Mouse (Mus musculus) CH12.LX (cell line): Measurements from ENCODE around the gene Vil1. TPM values are rescaled to one million over a fixed set of nuclear protein-coding genes. Genes with fewer than 3 reads are reported as not detected.

Experiments used
- DNase-seq: peaks from one replicate; pipeline ENCODE4 v3.0.0-alpha.2; 2013; ENCODE audit errors: extremely low read depth
- H3K27ac ChIP-seq: 2 replicates; pipeline ENCODE4 v1.5.1; 2012; ENCODE audit warnings: low read depth, mild to moderate bottlenecking, control low read depth, moderate library complexity; ENCODE audit not compliant: insufficient read depth
- H3K27me3 ChIP-seq: replicated peaks from 2 replicates; pipeline ENCODE3; 2012; ENCODE audit warnings: inconsistent platforms
- H3K36me3 ChIP-seq, 2 experiments: replicated peaks in 1 of 2; 2 replicates each; pipeline versions ENCODE3 to v1.6.1; 2012; ENCODE audit warnings: inconsistent platforms in 1 of 2, low read length in 1 of 2, mild to moderate bottlenecking in 1 of 2, mixed read lengths in 1 of 2, moderate library complexity in 1 of 2; ENCODE audit not compliant: control insufficient read depth in 1 of 2, insufficient read depth in 1 of 2
- H3K4me1 ChIP-seq, 2 experiments: 2 replicates each; pipeline ENCODE4 v1.6.1; 2012; ENCODE audit warnings: inconsistent platforms in 1 of 2, moderate library complexity in 1 of 2; ENCODE audit not compliant: insufficient read depth in 2 of 2, control insufficient read depth in 1 of 2
- H3K4me2 ChIP-seq: 2 replicates; pipeline ENCODE4 v1.6.1; 2012; ENCODE audit warnings: low read depth, mild to moderate bottlenecking, control low read depth; ENCODE audit not compliant: poor library complexity, insufficient read depth, severe bottlenecking
- H3K4me3 ChIP-seq, 3 experiments: fragments of 150-350 bp in 1 of 3; sonication (generic) in 1 of 3; replicated peaks in 1 of 3; 2 replicates each; pipeline versions ENCODE3 to v1.5.1; 2011 to 2012; ENCODE audit warnings: low read depth in 2 of 3, low read length in 2 of 3, mild to moderate bottlenecking in 2 of 3, moderate library complexity in 2 of 3, control low read depth in 1 of 3, improper control_type of control experiment in 1 of 3, inconsistent platforms in 1 of 3, mixed read lengths in 1 of 3; ENCODE audit not compliant: poor library complexity in 1 of 3
- H3K79me2 ChIP-seq: replicated peaks from 2 replicates; pipeline ENCODE4 v1.6.1; 2012; ENCODE audit warnings: mild to moderate bottlenecking, moderate library complexity; ENCODE audit not compliant: control insufficient read depth, poor library complexity, insufficient read depth, severe bottlenecking; ENCODE audit errors: extremely low read depth
- H3K9ac ChIP-seq: 2 replicates; pipeline ENCODE4 v1.6.1; 2012; ENCODE audit warnings: low read depth, mild to moderate bottlenecking, control low read depth, moderate library complexity; ENCODE audit not compliant: insufficient read depth
- H3K9me3 ChIP-seq: replicated peaks from 2 replicates; pipeline ENCODE3; 2012; ENCODE audit warnings: low read length, inconsistent platforms, mixed read lengths
- BHLHE40 ChIP-seq: IDR thresholded peaks from 2 replicates; pipeline ENCODE4 v1.6.1; 2011; ENCODE audit warnings: mild to moderate bottlenecking, low read depth, low read length, improper control_type of control experiment
- CHD1 ChIP-seq: IDR thresholded peaks from 2 replicates; pipeline ENCODE4 v1.6.1; 2012; ENCODE audit warnings: low read depth, low read length, improper control_type of control experiment, inconsistent platforms
- CTCF ChIP-seq, 2 experiments: IDR thresholded peaks in 1 of 2; conservative IDR thresholded peaks in 1 of 2; 2 replicates each; pipeline ENCODE4 v1.5.1; 2011 to 2012; ENCODE audit warnings: low read depth in 2 of 2, low read length in 2 of 2, improper control_type of control experiment in 1 of 2, inconsistent platforms in 1 of 2, mild to moderate bottlenecking in 1 of 2, moderate library complexity in 1 of 2
- E2F4 ChIP-seq: IDR thresholded peaks from 2 replicates; pipeline ENCODE4 v1.6.1; 2011; ENCODE audit warnings: low read depth, low read length, improper control_type of control experiment; ENCODE audit not compliant: insufficient replicate concordance
- ELF1 ChIP-seq: IDR thresholded peaks from 2 replicates; pipeline ENCODE4 v1.6.1; 2014; ENCODE audit warnings: low read depth, mild to moderate bottlenecking, inconsistent platforms, low read length, improper control_type of control experiment
- EP300 ChIP-seq: IDR thresholded peaks from 2 replicates; pipeline ENCODE4 v1.6.1; 2011; ENCODE audit warnings: low read length, improper control_type of control experiment
- ETS1 ChIP-seq: conservative IDR thresholded peaks from 2 replicates; pipeline ENCODE4 v1.6.1; 2012; ENCODE audit warnings: low read depth, mild to moderate bottlenecking, inconsistent platforms, low read length, improper control_type of control experiment, moderate library complexity
- GABPA ChIP-seq: IDR thresholded peaks from 2 replicates; pipeline ENCODE4 v1.6.1; 2012; ENCODE audit warnings: low read depth, low read length, improper control_type of control experiment, inconsistent platforms; ENCODE audit not compliant: insufficient replicate concordance
- HCFC1 ChIP-seq: IDR thresholded peaks from 2 replicates; pipeline ENCODE4 v1.6.1; 2012; ENCODE audit warnings: low read depth, mild to moderate bottlenecking, inconsistent platforms, low read length, improper control_type of control experiment
- IRF4 ChIP-seq: IDR thresholded peaks from 2 replicates; pipeline ENCODE4 v1.6.1; 2014; ENCODE audit warnings: low read depth, mild to moderate bottlenecking, inconsistent platforms, low read length, improper control_type of control experiment
- JUN ChIP-seq: IDR thresholded peaks from 2 replicates; pipeline ENCODE4 v1.6.1; 2011; ENCODE audit warnings: low read depth, mild to moderate bottlenecking, low read length, improper control_type of control experiment, moderate library complexity; ENCODE audit not compliant: insufficient read depth
- JUND ChIP-seq: conservative IDR thresholded peaks from 2 replicates; pipeline ENCODE4 v1.6.1; 2011; ENCODE audit warnings: low read depth, low read length, improper control_type of control experiment
- KAT2A ChIP-seq: IDR thresholded peaks from 2 replicates; pipeline ENCODE4 v1.6.1; 2012; ENCODE audit warnings: low read length, improper control_type of control experiment, inconsistent platforms; ENCODE audit not compliant: insufficient replicate concordance
- MAFK ChIP-seq: IDR thresholded peaks from 2 replicates; pipeline ENCODE4 v1.6.1; 2011; ENCODE audit warnings: low read length, improper control_type of control experiment; ENCODE audit not compliant: insufficient replicate concordance
- MAX ChIP-seq: IDR thresholded peaks from 2 replicates; pipeline ENCODE4 v1.6.1; 2011; ENCODE audit warnings: low read length, improper control_type of control experiment
- MAZ ChIP-seq: IDR thresholded peaks from 2 replicates; pipeline ENCODE4 v1.6.1; 2012; ENCODE audit warnings: low read depth, mild to moderate bottlenecking, inconsistent platforms, low read length, improper control_type of control experiment, moderate library complexity
- MEF2A ChIP-seq: IDR thresholded peaks from 2 replicates; pipeline ENCODE4 v1.6.1; 2014; ENCODE audit warnings: low read depth, mild to moderate bottlenecking, inconsistent platforms, low read length, improper control_type of control experiment, borderline replicate concordance
- MXI1 ChIP-seq: IDR thresholded peaks from 2 replicates; pipeline ENCODE4 v1.6.1; 2011; ENCODE audit warnings: mild to moderate bottlenecking, low read depth, low read length, improper control_type of control experiment
- MYC ChIP-seq: IDR thresholded peaks from 2 replicates; pipeline ENCODE4 v1.6.1; 2011; ENCODE audit warnings: low read depth, mild to moderate bottlenecking, improper control_type of control experiment, low read length
- NELFE ChIP-seq: IDR thresholded peaks from 2 replicates; pipeline ENCODE4 v1.6.1; 2011; ENCODE audit warnings: low read depth, low read length, improper control_type of control experiment
- PAX5 ChIP-seq: IDR thresholded peaks from 2 replicates; pipeline ENCODE4 v1.6.1; 2012; ENCODE audit warnings: low read length, inconsistent platforms, mixed read lengths
- POLR2A ChIP-seq: IDR thresholded peaks from 2 replicates; pipeline ENCODE4 v1.6.1; 2011; ENCODE audit warnings: low read depth, mild to moderate bottlenecking, improper control_type of control experiment, low read length
- RAD21 ChIP-seq: IDR thresholded peaks from 2 replicates; pipeline ENCODE4 v1.6.1; 2011; ENCODE audit warnings: low read depth, mild to moderate bottlenecking, low read length, improper control_type of control experiment, moderate library complexity
- RCOR1 ChIP-seq: conservative IDR thresholded peaks from 2 replicates; pipeline ENCODE4 v1.6.1; 2012; ENCODE audit warnings: low read depth, mild to moderate bottlenecking, inconsistent platforms, low read length, improper control_type of control experiment
- SIN3A ChIP-seq: IDR thresholded peaks from 2 replicates; pipeline ENCODE4 v1.6.1; 2012; ENCODE audit warnings: low read length, improper control_type of control experiment, inconsistent platforms
- SMC3 ChIP-seq: IDR thresholded peaks from 2 replicates; pipeline ENCODE4 v1.6.1; 2011; ENCODE audit warnings: low read depth, low read length, improper control_type of control experiment
- TCF12 ChIP-seq: IDR thresholded peaks from 2 replicates; pipeline ENCODE4 v1.6.1; 2014; ENCODE audit warnings: low read depth, mild to moderate bottlenecking, inconsistent platforms, low read length, improper control_type of control experiment
- dilution Hi-C: fragments of 300-500 bp; cut with MboI; formaldehyde crosslinking; loops from 2 replicates; pipeline ENCODE4 v1.14.3; 2020; ENCODE audit warnings: low sequenced_read_pairs; ENCODE audit not compliant: extremely low pct_unique_long_range_greater_than_20kb, extremely low pct_ligation_motif_present
- in situ Hi-C: fragments of 300-500 bp; cut with MboI; formaldehyde crosslinking; loops from 3 replicates; pipeline ENCODE4 v1.14.3; 2019; ENCODE audit warnings: low sequenced_read_pairs, low pct_ligation_motif_present, low pct_unique_long_range_greater_than_20kb, mixed read lengths
- polyA plus RNA-seq: library from polyadenylated mRNA; unstranded; fragments of >175 nt; gene quantifications from 2 replicates; pipeline ENCODE4 v1.2.1, GENCODE M21; 2012; ENCODE audit warnings: low read depth; ENCODE audit not compliant: insufficient read length
- total RNA-seq, 2 experiments: library from RNA; depleted of rRNA; stranded (reverse); fragments of 300-350 nt in 1 of 2; fragments of >200 nt in 1 of 2; gene quantifications; 2 replicates each; pipeline ENCODE4 v1.2.3; 2012 to 2014

Vil1 gene
- total and polyA plus RNA-seq, 3 experiments = 0.08 to 0.10 TPM; not detected in 1

DNA sequence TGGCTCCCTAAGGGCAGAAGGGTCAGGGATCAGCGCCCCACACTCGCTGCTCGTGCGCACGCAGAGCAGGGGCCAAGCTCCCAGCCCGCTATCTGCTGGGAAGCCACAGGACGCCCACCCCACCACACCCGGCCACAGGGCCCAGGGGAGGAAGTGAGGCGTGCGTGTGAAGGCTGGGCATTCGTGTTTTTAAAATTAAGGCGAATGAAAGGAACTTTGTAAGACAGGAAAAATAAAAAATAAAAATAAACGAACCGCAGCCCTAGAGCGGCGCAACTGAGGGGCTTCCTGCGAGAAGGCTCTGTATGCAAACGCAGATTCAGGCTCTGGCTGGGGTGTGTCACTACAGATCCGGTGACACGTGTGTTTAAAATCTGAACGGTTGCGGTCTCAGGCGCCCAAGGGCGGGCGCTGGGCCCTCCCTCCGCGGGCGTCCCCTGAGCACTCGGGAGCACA, 19.3 kb upstream of the Vil1 start:
- peak; percentile 69 for DNase-seq
- Histone ChIP-seq H3K4me1 (peaks cover 15 to 70% of the 10 kb centered on the region in 2 experiments), H3K9ac (peak overlapping the region; percentile 14; the same call in 1 of the 2 replicates), H3K9me3 (no peaks in the 10 kb centered on the region), H3K36me3 (peaks cover 13 to 25% of the 10 kb centered on the region in 2 experiments), H3K27me3 (no peaks in the 10 kb centered on the region), H3K4me2 (peak overlapping the region; percentile 55), H3K27ac (peak overlapping the region; percentile 68), H3K79me2 (peaks cover 21% of the 10 kb centered on the region), H3K4me3 (peak overlapping the region in 2 of 3 experiments; percentile 3 to 65)
- dilution Hi-C loops (no loop called here), in situ Hi-C loops (loop anchor here (5.0 to 10.0 kb wide), 2 partner anchors 55 to 78 kb away; no protein-coding TSS in a partner anchor)
- TF ChIP-seq POLR2A (peak; percentile 58), SIN3A (no peak), HCFC1 (0 out of 2 replicates have a peak, but pooled peaks have one; percentile 15), MXI1 (peak; percentile 94), PAX5 (no peak), MEF2A (0 out of 2 replicates have a peak, but pooled peaks have one; percentile 18), IRF4 (peak; percentile 42; the same call in 1 of the 2 replicates), NELFE (no peak), BHLHE40 (peak; percentile 91), MAZ (peak; percentile 35; the same call in 1 of the 2 replicates), EP300 (peak; percentile 26; the same call in 1 of the 2 replicates), MAFK (0 out of 2 replicates have a peak, but pooled peaks have one; percentile 31), MAX (peak; percentile 76), TCF12 (peak; percentile 66; the same call in 1 of the 2 replicates), ETS1 (peak; percentile 58), CTCF (conservative IDR thresholded peaks at IDR 0.05 in 1 of 2, IDR thresholded peaks at IDR 0.05 in 1 of 2; ENCODE audit: low read depth in 2 of 2, low read length in 2 of 2) (no peak), SMC3 (no peak), MYC (peak; percentile 73; the same call in 1 of the 2 replicates)
- TF ChIP-seq, all 38 proteins: peak for 13

DNA sequence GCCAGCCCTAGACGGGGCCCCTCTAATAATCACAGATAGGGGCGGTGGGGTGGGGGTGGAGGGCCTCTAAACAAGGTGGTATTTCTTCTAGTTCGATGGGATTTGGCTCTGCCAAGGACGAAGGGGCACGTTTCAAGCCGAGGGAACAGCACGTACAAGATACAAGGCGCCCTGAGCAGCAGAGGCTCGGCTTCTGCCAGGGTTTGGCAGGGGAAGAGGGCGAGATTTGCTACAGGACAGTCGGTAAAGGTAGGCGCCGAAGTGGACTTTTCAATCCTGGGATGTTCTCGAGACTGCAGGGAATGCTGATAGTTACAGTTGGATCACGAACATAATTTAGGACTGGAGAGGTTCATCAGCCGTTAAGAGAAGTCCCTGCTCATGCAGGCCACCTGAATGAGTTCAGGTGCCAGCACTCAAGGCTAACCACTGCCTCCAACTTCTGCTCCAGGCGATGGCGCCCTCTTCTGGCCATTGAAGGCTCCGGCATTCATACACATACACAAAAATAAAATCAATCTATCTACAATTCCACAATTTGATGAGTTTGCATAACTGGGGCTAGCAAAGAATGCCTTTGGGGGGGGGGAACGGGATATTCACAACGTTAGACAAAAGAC, 18.8 kb upstream of the Vil1 start:
- dilution Hi-C loops = no loop called here

More for the DNA sequence above, 18.8 kb upstream of the Vil1 start:
- Histone ChIP-seq H3K36me3 (peaks cover 18 to 25% of the 10 kb centered on the region in 2 experiments), H3K4me3 (peak overlapping the region in 1 of 3 experiments; percentile 65), H3K4me2 (peak overlapping the region; percentile 55), H3K9me3 (no peaks in the 10 kb centered on the region), H3K4me1 (peaks cover 11 to 69% of the 10 kb centered on the region in 2 experiments), H3K27me3 (no peaks in the 10 kb centered on the region), H3K79me2 (peaks cover 21% of the 10 kb centered on the region), H3K9ac (peak overlapping the region; percentile 98; the same call in 1 of the 2 replicates), H3K27ac (peak overlapping the region; percentile 91)
- in situ Hi-C loops = loop anchor here (5.0 to 10.0 kb wide), 2 partner anchors 54 to 78 kb away; no protein-coding TSS in a partner anchor
- TF ChIP-seq SMC3 (peak; percentile 72), CTCF (conservative IDR thresholded peaks at IDR 0.05 in 1 of 2, IDR thresholded peaks at IDR 0.05 in 1 of 2; ENCODE audit: low read depth in 2 of 2, low read length in 2 of 2) (peak; percentile 63 to 76; a peak in 3 of 4 replicates), HCFC1 (no peak), MEF2A (peak; percentile 45; the same call in 1 of the 2 replicates), CHD1 (no peak), MYC (no peak), JUND (no peak), ELF1 (no peak), RAD21 (peak; percentile 69), RCOR1 (peak; percentile 33; the same call in 1 of the 2 replicates), JUN (no peak), MXI1 (no peak), E2F4 (no peak), BHLHE40 (peak; percentile 37; the same call in 1 of the 2 replicates), KAT2A (no peak), MAFK (peak; percentile 88), MAX (peak; percentile 56; the same call in 1 of the 2 replicates), POLR2A (no peak), GABPA (no peak)
- peak; percentile 86 for DNase-seq
